Mouse (Mus musculus): ENCODE results near the gene Spocd1. TPM values are rescaled to one million over a fixed set of nuclear protein-coding genes. Genes with fewer than 3 reads are reported as not detected.

Gene Spocd1
- polyA plus RNA-seq, 1 experiment from 2014 or later, result not detected

GRCm38 (mm10) chr4:129987825-129988504 lies 58.9 kb downstream of the Spocd1 start:
- Histone ChIP-seq H3K4me2 (ENCODE audit: low read depth, low read length) (peak overlapping the region; percentile 90), H3K36me3 (ENCODE audit: control insufficient read depth, insufficient read depth, low read length) (no peaks in the 10 kb centered on the region), H3K9me3 (replicated peaks; ENCODE audit: control insufficient read depth, low read length) (no peaks in the 10 kb centered on the region), H3K27me3 (ENCODE audit: control insufficient read depth, insufficient read depth, low read length) (peaks cover 31% of the 10 kb centered on the region), H3K9ac (ENCODE audit: low read length) (peak overlapping the region; percentile 71), H3K4me3 (replicated peaks; ENCODE audit: low read length) (peak overlapping the region; percentile 56), H3K4me1 (ENCODE audit: control insufficient read depth, insufficient read depth, low read length) (peaks cover 36% of the 10 kb centered on the region), H3K27ac (ENCODE audit: low read length) (no peak overlapping the region)
- 2% methylated on average over 53 of the region's 53 CpGs for WGBS
- ATAC-seq (ENCODE audit: insufficient read depth, low FRiP score), result peak; percentile 38; the same call in 1 of the 2 replicates

GRCm38 (mm10) chr4:129989925-129990324 lies 60.9 kb downstream of the Spocd1 start:
- no peak for ATAC-seq (ENCODE audit: insufficient read depth, low FRiP score)
- Histone ChIP-seq H3K9ac (ENCODE audit: low read length) (no peak overlapping the region), H3K9me3 (replicated peaks; ENCODE audit: control insufficient read depth, low read length) (no peaks in the 10 kb centered on the region), H3K27me3 (ENCODE audit: control insufficient read depth, insufficient read depth, low read length) (peaks cover 24% of the 10 kb centered on the region), H3K4me2 (ENCODE audit: low read depth, low read length) (no peak overlapping the region), H3K27ac (ENCODE audit: low read length) (no peak overlapping the region), H3K4me1 (ENCODE audit: control insufficient read depth, insufficient read depth, low read length) (peaks cover 22% of the 10 kb centered on the region), H3K4me3 (replicated peaks; ENCODE audit: low read length) (no peak overlapping the region), H3K36me3 (ENCODE audit: control insufficient read depth, insufficient read depth, low read length) (no peaks in the 10 kb centered on the region)
- WGBS, result 73% methylated on average over 4 of the region's 4 CpGs

- no peaks in the 10 kb centered on the region for H3K36me3 ChIP-seq (ENCODE audit: control insufficient read depth, insufficient read depth, low read length)
- H3K9ac ChIP-seq (ENCODE audit: low read length), result no peak overlapping the region
- 78% methylated on average over 16 of the region's 16 CpGs for WGBS
- no peaks in the 10 kb centered on the region for H3K9me3 ChIP-seq (replicated peaks; ENCODE audit: control insufficient read depth, low read length)
- H3K4me1 ChIP-seq (ENCODE audit: control insufficient read depth, insufficient read depth, low read length), result peaks cover 4% of the 10 kb centered on the region; the same call in 1 of the 2 replicates
- H3K4me3 ChIP-seq (replicated peaks; ENCODE audit: low read length), result no peak overlapping the region
- no peak overlapping the region for H3K27ac ChIP-seq (ENCODE audit: low read length)
- no peak overlapping the region for H3K4me2 ChIP-seq (ENCODE audit: low read depth, low read length)
- ATAC-seq (ENCODE audit: insufficient read depth, low FRiP score), result no peak
- H3K27me3 ChIP-seq (ENCODE audit: control insufficient read depth, insufficient read depth, low read length), result peaks cover 6% of the 10 kb centered on the region; the same call in 1 of the 2 replicates
Measured at GRCm38 (mm10) chr4:129992720-129993119, 63.7 kb downstream of the Spocd1 start.

- H3K4me1 ChIP-seq (ENCODE audit: control insufficient read depth, insufficient read depth, low read length), result peaks cover under 1% of the 10 kb centered on the region; the same call in 1 of the 2 replicates
- H3K9me3 ChIP-seq (replicated peaks; ENCODE audit: control insufficient read depth, low read length), result no peaks in the 10 kb centered on the region
- no peak overlapping the region for H3K9ac ChIP-seq (ENCODE audit: low read length)
- 84% methylated on average over 5 of the region's 5 CpGs for WGBS
- H3K4me3 ChIP-seq (replicated peaks; ENCODE audit: low read length), result no peak overlapping the region
- ATAC-seq (ENCODE audit: insufficient read depth, low FRiP score), result no peak
- no peak overlapping the region for H3K27ac ChIP-seq (ENCODE audit: low read length)
- no peaks in the 10 kb centered on the region for H3K36me3 ChIP-seq (ENCODE audit: control insufficient read depth, insufficient read depth, low read length)
- no peak overlapping the region for H3K4me2 ChIP-seq (ENCODE audit: low read depth, low read length)
- peaks cover 3% of the 10 kb centered on the region; the same call in 1 of the 2 replicates for H3K27me3 ChIP-seq (ENCODE audit: control insufficient read depth, insufficient read depth, low read length)
Measured at GRCm38 (mm10) chr4:129993213-129993612, 64.2 kb downstream of the Spocd1 start.

GRCm38 (mm10) chr4:129993944-129994695 lies 65.1 kb downstream of the Spocd1 start:
- 85% methylated on average over 16 of the region's 16 CpGs for WGBS
- no peak overlapping the region for H3K4me2 ChIP-seq (ENCODE audit: low read depth, low read length)
- no peaks in the 10 kb centered on the region for H3K36me3 ChIP-seq (ENCODE audit: control insufficient read depth, insufficient read depth, low read length)
- H3K9ac ChIP-seq (ENCODE audit: low read length), result no peak overlapping the region
- 0 out of 2 replicates have a peak, but pooled peaks cover 7% of the 10 kb centered on the region for H3K27me3 ChIP-seq (ENCODE audit: control insufficient read depth, insufficient read depth, low read length)
- H3K9me3 ChIP-seq (replicated peaks; ENCODE audit: control insufficient read depth, low read length), result no peaks in the 10 kb centered on the region
- no peaks in the 10 kb centered on the region for H3K4me1 ChIP-seq (ENCODE audit: control insufficient read depth, insufficient read depth, low read length)
- no peak overlapping the region for H3K27ac ChIP-seq (ENCODE audit: low read length)
- H3K4me3 ChIP-seq (replicated peaks; ENCODE audit: low read length), result no peak overlapping the region
- ATAC-seq (ENCODE audit: insufficient read depth, low FRiP score), result no peak

GRCm38 (mm10) chr4:129994728-129995127 lies 65.7 kb downstream of the Spocd1 start:
- Histone ChIP-seq H3K4me1 (ENCODE audit: control insufficient read depth, insufficient read depth, low read length) (no peaks in the 10 kb centered on the region), H3K4me3 (replicated peaks; ENCODE audit: low read length) (no peak overlapping the region), H3K27ac (ENCODE audit: low read length) (no peak overlapping the region), H3K4me2 (ENCODE audit: low read depth, low read length) (no peak overlapping the region), H3K9me3 (replicated peaks; ENCODE audit: control insufficient read depth, low read length) (no peaks in the 10 kb centered on the region), H3K27me3 (ENCODE audit: control insufficient read depth, insufficient read depth, low read length) (0 out of 2 replicates have a peak, but pooled peaks cover 7% of the 10 kb centered on the region), H3K36me3 (ENCODE audit: control insufficient read depth, insufficient read depth, low read length) (no peaks in the 10 kb centered on the region), H3K9ac (ENCODE audit: low read length) (no peak overlapping the region)
- 82% methylated on average over 5 of the region's 5 CpGs for WGBS
- no peak for ATAC-seq (ENCODE audit: insufficient read depth, low FRiP score)

- H3K9me3 ChIP-seq (replicated peaks; ENCODE audit: control insufficient read depth, low read length), result no peaks in the 10 kb centered on the region
- no peaks in the 10 kb centered on the region for H3K36me3 ChIP-seq (ENCODE audit: control insufficient read depth, insufficient read depth, low read length)
- H3K9ac ChIP-seq (ENCODE audit: low read length), result no peak overlapping the region
- 0 out of 2 replicates have a peak, but pooled peaks cover 7% of the 10 kb centered on the region for H3K27me3 ChIP-seq (ENCODE audit: control insufficient read depth, insufficient read depth, low read length)
- WGBS, result 85% methylated on average over 8 of the region's 8 CpGs
- no peak for ATAC-seq (ENCODE audit: insufficient read depth, low FRiP score)
- no peak overlapping the region for H3K27ac ChIP-seq (ENCODE audit: low read length)
- H3K4me2 ChIP-seq (ENCODE audit: low read depth, low read length), result no peak overlapping the region
- no peaks in the 10 kb centered on the region for H3K4me1 ChIP-seq (ENCODE audit: control insufficient read depth, insufficient read depth, low read length)
- no peak overlapping the region for H3K4me3 ChIP-seq (replicated peaks; ENCODE audit: low read length)
Measured at GRCm38 (mm10) chr4:129995255-129995654, 66.2 kb downstream of the Spocd1 start.

- Histone ChIP-seq H3K4me3 (replicated peaks; ENCODE audit: low read length) (no peak overlapping the region), H3K36me3 (ENCODE audit: control insufficient read depth, insufficient read depth, low read length) (no peaks in the 10 kb centered on the region), H3K27me3 (ENCODE audit: control insufficient read depth, insufficient read depth, low read length) (0 out of 2 replicates have a peak, but pooled peaks cover 7% of the 10 kb centered on the region), H3K4me2 (ENCODE audit: low read depth, low read length) (no peak overlapping the region), H3K9ac (ENCODE audit: low read length) (no peak overlapping the region), H3K4me1 (ENCODE audit: control insufficient read depth, insufficient read depth, low read length) (peaks cover 5% of the 10 kb centered on the region; the same call in 1 of the 2 replicates), H3K27ac (ENCODE audit: low read length) (no peak overlapping the region), H3K9me3 (replicated peaks; ENCODE audit: control insufficient read depth, low read length) (no peaks in the 10 kb centered on the region)
- WGBS, result 76% methylated on average over 4 of the region's 4 CpGs
- no peak for ATAC-seq (ENCODE audit: insufficient read depth, low FRiP score)
Measured at GRCm38 (mm10) chr4:129996015-129996414, 67.0 kb downstream of the Spocd1 start.

- H3K4me1 ChIP-seq (ENCODE audit: control insufficient read depth, insufficient read depth, low read length), result peaks cover 15% of the 10 kb centered on the region
- peak overlapping the region; percentile 46; the same call in 1 of the 2 replicates for H3K27ac ChIP-seq (ENCODE audit: low read length)
- H3K9ac ChIP-seq (ENCODE audit: low read length), result peak overlapping the region; percentile 26; the same call in 1 of the 2 replicates
- H3K36me3 ChIP-seq (ENCODE audit: control insufficient read depth, insufficient read depth, low read length), result no peaks in the 10 kb centered on the region
- H3K4me2 ChIP-seq (ENCODE audit: low read depth, low read length), result no peak overlapping the region
- 0 out of 2 replicates have a peak, but pooled peaks cover 7% of the 10 kb centered on the region for H3K27me3 ChIP-seq (ENCODE audit: control insufficient read depth, insufficient read depth, low read length)
- 54% methylated on average over 11 of the region's 11 CpGs for WGBS
- ATAC-seq (ENCODE audit: insufficient read depth, low FRiP score), result no peak
- H3K4me3 ChIP-seq (replicated peaks; ENCODE audit: low read length), result no peak overlapping the region
- no peaks in the 10 kb centered on the region for H3K9me3 ChIP-seq (replicated peaks; ENCODE audit: control insufficient read depth, low read length)
Measured at GRCm38 (mm10) chr4:129998124-129998523, 69.1 kb downstream of the Spocd1 start.
